Mouse (Mus musculus): Measurements from ENCODE around the gene Tph2. TPM values are rescaled to one million over a fixed set of nuclear protein-coding genes. Genes with fewer than 3 reads are reported as not detected.
"Not testable (repeated sequence)": the region's sequence is repeated elsewhere in the genome, so short reads cannot be mapped to it uniquely, and the experiment has no call there.

Tph2 gene
- 0.09 TPM in 1 of 2 replicates, not detected in the other for polyA plus RNA-seq (2016; fragmentation: Nextera tagmentation; extraction: Ambion mirVana)

GRCm38 (mm10) chr10:115184697-115185096 lies at the start of gene Tph2:
Gene Tph2, minus strand, starts transcription at chr10:115185022.
- no peak within 1 kb of the TSS for H3K9ac ChIP-seq
- no peaks in the 10 kb centered on the region for H3K9me3 ChIP-seq
- H3K36me3 ChIP-seq (replicated peaks): no peaks in the 10 kb centered on the region
- no peaks in the 10 kb centered on the region for H3K4me1 ChIP-seq
- no peak within 1 kb of the TSS for H3K4me2 ChIP-seq
- ATAC-seq (ENCODE audit: low FRiP score): peak; percentile 82
- H3K4me3 ChIP-seq (replicated peaks): no peak within 1 kb of the TSS
- 10% methylated on average over 9 of the region's 9 CpGs for WGBS
- no peaks in the 10 kb centered on the region for H3K27me3 ChIP-seq
- H3K27ac ChIP-seq: no peak within 1 kb of the TSS

DNA sequence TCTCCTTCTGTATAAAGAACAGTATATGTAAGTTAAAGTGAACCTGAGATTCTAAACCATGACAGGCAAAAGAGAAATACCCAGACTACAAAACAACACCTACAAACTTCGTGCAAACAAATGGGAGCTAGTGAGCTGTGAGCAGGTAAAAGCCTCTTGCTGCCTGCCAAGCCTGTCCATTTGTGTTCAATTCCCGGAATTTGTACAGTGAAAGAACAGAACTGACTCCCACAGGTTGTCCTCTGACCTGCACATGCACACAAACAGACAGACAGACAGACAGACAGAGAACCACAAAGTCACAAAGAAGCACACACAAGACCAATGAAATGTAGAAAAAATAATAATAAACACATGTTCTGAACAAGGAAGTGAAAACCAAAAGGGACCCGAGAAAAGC lies 49.0 kb upstream of the Tph2 start:
- no peak for ATAC-seq (ENCODE audit: low FRiP score)
- Histone ChIP-seq H3K9me3 (no peaks in the 10 kb centered on the region), H3K36me3 (replicated peaks) (peaks cover 35% of the 10 kb centered on the region), H3K27me3 (no peaks in the 10 kb centered on the region), H3K4me3 (replicated peaks) (no peak overlapping the region), H3K9ac (no peak overlapping the region), H3K4me1 (no peaks in the 10 kb centered on the region), H3K27ac (no peak overlapping the region), H3K4me2 (no peak overlapping the region)
- 86% methylated on average over 3 of the region's 3 CpGs for WGBS

DNA sequence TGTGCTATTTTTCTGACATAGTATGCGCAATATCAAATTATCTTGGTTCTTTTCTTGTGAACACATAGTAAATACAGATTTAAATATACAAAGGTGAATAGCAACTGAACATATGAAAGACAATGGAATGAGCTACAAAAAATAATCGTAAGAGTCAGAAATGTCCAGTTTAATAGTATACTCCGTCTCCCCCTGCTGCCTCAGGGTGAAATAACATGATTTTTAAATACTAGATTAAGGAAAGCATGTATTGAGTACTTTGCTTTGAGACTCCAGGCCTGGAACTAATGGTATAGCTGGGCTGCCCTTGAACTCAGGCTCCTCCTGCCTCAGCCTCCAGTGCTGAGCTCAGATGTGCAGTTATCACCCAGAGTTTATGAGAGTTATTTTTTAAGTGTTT lies 47.7 kb upstream of the Tph2 start:
- ATAC-seq (ENCODE audit: low FRiP score): no peak
- WGBS: 92% methylated on average over 3 of the region's 3 CpGs
- H3K9me3 ChIP-seq: no peaks in the 10 kb centered on the region

DNA sequence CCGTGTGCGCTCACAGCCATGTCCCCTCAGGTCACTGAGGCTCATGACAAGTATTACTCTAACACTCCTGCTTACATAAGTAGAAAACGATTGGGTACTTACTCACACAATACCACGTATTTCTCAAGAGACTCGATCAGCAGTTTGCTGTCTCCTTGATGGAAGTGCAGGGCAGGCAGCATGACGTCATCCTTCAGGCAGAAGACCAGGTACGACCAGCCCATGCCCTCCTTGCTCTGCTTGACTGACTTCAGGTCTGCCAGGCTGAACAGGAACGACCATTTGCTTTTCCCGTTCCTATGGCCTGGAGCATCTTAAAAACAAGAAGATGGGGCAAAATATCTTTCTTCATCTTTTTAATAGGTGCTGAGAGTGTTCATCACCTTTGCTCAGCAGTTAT lies 44.2 kb upstream of the Tph2 start:
- no peak for ATAC-seq (ENCODE audit: low FRiP score)
- H3K4me3 ChIP-seq (replicated peaks): no peak overlapping the region
- WGBS: 90% methylated on average over 9 of the region's 9 CpGs

More for the DNA sequence above, 47.7 kb upstream of the Tph2 start:
- Histone ChIP-seq H3K27ac (no peak overlapping the region), H3K27me3 (no peaks in the 10 kb centered on the region), H3K9ac (no peak overlapping the region), H3K4me1 (no peaks in the 10 kb centered on the region), H3K4me3 (replicated peaks) (no peak overlapping the region), H3K36me3 (replicated peaks) (peaks cover 28% of the 10 kb centered on the region), H3K4me2 (no peak overlapping the region)

GRCm38 (mm10) chr10:115226586-115226985 lies 41.8 kb upstream of the Tph2 start:
- Histone ChIP-seq H3K9ac (no peak overlapping the region), H3K9me3 (no peaks in the 10 kb centered on the region), H3K4me1 (no peaks in the 10 kb centered on the region), H3K27ac (no peak overlapping the region), H3K4me3 (replicated peaks) (no peak overlapping the region), H3K36me3 (replicated peaks) (peaks cover 13% of the 10 kb centered on the region), H3K27me3 (no peaks in the 10 kb centered on the region), H3K4me2 (no peak overlapping the region)
- no peak for ATAC-seq (ENCODE audit: low FRiP score)
- WGBS: 92% methylated on average over 7 of the region's 7 CpGs

More for the DNA sequence above, 44.2 kb upstream of the Tph2 start:
- H3K27me3 ChIP-seq: no peaks in the 10 kb centered on the region
- no peak overlapping the region for H3K9ac ChIP-seq
- peaks cover 19% of the 10 kb centered on the region for H3K36me3 ChIP-seq (replicated peaks)
- no peak overlapping the region for H3K4me2 ChIP-seq
- no peak overlapping the region for H3K27ac ChIP-seq
- no peaks in the 10 kb centered on the region for H3K9me3 ChIP-seq
- no peaks in the 10 kb centered on the region for H3K4me1 ChIP-seq

DNA sequence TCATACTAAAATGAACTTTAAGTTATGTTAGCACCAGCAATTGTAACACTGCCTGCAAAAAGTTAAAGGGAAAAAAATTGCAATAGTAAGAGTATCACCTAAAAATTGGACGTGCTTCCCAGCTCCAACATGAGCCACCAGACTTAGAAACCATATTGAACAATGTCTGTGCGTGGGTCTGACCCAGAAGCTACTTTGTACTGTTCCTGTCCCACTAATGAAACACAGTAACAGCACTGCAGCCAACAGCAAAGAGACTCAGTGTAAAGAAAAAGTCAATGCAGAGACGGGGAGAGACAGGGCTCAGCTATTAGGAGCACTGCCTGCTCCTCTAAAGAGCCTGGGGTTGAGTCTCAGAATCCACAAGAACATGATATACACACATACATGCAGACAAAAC lies 39.0 kb upstream of the Tph2 start:
- Histone ChIP-seq H3K27ac (no peak overlapping the region), H3K9me3 (no peaks in the 10 kb centered on the region), H3K4me2 (no peak overlapping the region), H3K4me3 (replicated peaks) (no peak overlapping the region), H3K9ac (no peak overlapping the region), H3K36me3 (replicated peaks) (peaks cover 16% of the 10 kb centered on the region), H3K4me1 (no peaks in the 10 kb centered on the region), H3K27me3 (no peaks in the 10 kb centered on the region)
- 88% methylated on average over 3 of the region's 3 CpGs for WGBS
- no peak for ATAC-seq (ENCODE audit: low FRiP score)

DNA sequence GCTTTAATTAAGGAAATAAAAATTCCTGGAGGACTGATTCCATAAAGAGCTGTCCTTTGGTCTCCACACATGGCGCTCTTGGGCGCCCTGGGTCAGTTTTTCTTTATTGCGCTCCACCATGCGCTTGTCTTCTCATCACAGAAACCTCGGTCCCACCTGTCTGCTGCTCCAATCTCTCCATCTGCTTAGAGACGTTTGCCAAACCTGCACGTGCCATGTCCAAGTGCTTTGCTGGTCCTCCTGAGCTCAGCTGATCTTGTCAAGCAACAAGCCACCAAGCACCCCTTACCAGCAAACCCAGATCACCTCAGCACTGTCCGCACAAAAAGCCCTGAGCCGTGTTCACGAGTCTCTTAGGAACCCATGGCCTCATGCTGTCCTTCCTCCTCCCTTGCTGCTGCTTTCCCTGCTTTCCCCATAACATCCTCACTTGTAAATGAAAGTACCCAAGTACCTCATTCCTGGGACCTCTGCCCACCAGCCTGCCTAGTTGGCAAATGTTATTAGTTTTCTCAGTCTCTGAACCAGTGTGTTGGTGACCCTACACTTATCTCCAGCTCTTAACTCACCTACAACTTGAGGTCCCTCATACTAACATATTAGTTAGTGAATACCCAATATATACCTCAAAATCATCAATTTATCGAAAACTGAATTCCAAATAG lies 28.2 kb upstream of the Tph2 start:
- Histone ChIP-seq H3K4me1 (no peaks in the 10 kb centered on the region), H3K27ac (no peak overlapping the region), H3K9me3 (no peaks in the 10 kb centered on the region), H3K9ac (no peak overlapping the region), H3K4me3 (replicated peaks) (no peak overlapping the region), H3K4me2 (no peak overlapping the region), H3K27me3 (no peaks in the 10 kb centered on the region), H3K36me3 (replicated peaks) (peaks cover 44% of the 10 kb centered on the region)
- no peak for ATAC-seq (ENCODE audit: low FRiP score)
- WGBS: 96% methylated on average over 11 of the region's 11 CpGs

DNA sequence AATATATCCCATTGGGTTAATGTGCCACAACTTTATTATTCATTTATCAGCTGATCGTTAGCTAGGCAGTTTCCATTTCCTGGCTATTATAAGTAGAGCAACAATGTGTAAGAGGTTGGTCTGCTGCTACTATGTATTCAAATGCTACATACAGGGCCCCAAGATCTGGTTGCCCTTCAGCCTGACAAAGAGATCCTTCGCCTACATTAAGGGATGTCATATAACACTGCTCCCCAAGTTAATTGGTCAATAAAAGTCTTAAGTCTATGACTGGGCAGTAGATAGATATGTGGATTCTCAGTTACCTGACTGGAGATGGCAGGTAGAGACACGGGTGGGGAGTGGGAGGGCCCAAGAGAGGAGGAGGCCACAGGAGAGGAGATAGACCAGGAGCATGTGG lies 21.0 kb upstream of the Tph2 start:
- peaks cover 43% of the 10 kb centered on the region for H3K36me3 ChIP-seq (replicated peaks)
- no peak overlapping the region for H3K4me3 ChIP-seq (replicated peaks)
- no peaks in the 10 kb centered on the region for H3K4me1 ChIP-seq
- no peak overlapping the region for H3K4me2 ChIP-seq
- ATAC-seq (ENCODE audit: low FRiP score): no peak
- no peaks in the 10 kb centered on the region for H3K9me3 ChIP-seq
- no peak overlapping the region for H3K27ac ChIP-seq
- no peaks in the 10 kb centered on the region for H3K27me3 ChIP-seq
- H3K9ac ChIP-seq: no peak overlapping the region
- WGBS: 93% methylated on average over 3 of the region's 3 CpGs

DNA sequence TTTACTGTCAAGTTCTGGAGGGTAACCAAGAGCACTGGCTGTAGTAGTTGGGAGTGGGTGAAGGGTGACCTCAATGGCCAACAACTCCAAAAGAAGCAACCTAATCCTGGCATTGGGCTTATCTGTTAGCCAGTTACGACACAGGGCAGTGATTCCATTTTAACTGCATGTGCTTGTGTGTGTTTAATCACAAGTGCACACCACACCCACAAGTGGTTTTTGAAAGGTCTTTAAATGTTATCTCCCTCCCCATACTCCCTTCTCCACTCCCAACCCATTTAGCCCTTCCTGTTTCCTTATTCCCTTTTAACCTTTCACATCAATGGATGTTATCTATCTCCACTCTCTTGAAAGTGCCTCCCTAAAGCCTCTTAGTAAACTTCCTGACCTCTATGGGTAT lies 20.5 kb upstream of the Tph2 start:
- Histone ChIP-seq H3K27ac (no peak overlapping the region), H3K9ac (no peak overlapping the region), H3K4me3 (replicated peaks) (no peak overlapping the region), H3K4me2 (no peak overlapping the region), H3K4me1 (no peaks in the 10 kb centered on the region), H3K27me3 (no peaks in the 10 kb centered on the region), H3K36me3 (replicated peaks) (peaks cover 45% of the 10 kb centered on the region), H3K9me3 (no peaks in the 10 kb centered on the region)
- 81% methylated on average over 1 of the region's 1 CpGs for WGBS
- no peak for ATAC-seq (ENCODE audit: low FRiP score)

- ATAC-seq (ENCODE audit: low FRiP score): no peak
- Histone ChIP-seq H3K36me3 (replicated peaks) (no peaks in the 10 kb centered on the region), H3K27me3 (no peaks in the 10 kb centered on the region), H3K4me3 (replicated peaks) (no peak overlapping the region), H3K4me2 (no peak overlapping the region), H3K9me3 (no peaks in the 10 kb centered on the region), H3K9ac (no peak overlapping the region), H3K4me1 (no peaks in the 10 kb centered on the region), H3K27ac (no peak overlapping the region)
- 76% methylated on average over 7 of the region's 7 CpGs for WGBS
Observed at GRCm38 (mm10) chr10:115191214-115191613, 6.4 kb upstream of the Tph2 start.

DNA sequence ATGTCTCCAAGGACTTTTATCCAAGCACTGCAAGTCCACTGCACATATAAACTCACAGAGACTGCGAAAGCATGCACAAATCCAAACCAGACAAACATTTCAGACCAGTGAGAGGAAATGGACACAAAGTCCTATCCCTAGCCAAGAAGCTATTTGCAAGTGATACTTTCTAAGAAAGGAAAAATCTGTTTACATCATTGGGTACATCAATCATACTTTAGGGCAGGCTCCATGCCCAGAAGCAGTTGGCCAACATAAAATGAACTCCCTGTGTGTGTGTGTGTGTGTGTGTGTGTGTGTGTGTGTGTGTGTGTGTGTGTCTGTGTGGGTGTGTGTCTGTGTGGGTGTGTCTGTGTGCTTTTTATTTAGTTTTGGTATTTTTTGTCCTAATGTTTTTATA lies 2.6 kb upstream of the Tph2 start:
- H3K4me3 ChIP-seq (replicated peaks): no peak overlapping the region
- no peak overlapping the region for H3K9ac ChIP-seq
- 89% methylated on average over 1 of the region's 1 CpGs for WGBS
- H3K4me2 ChIP-seq: no peak overlapping the region
- H3K4me1 ChIP-seq: no peaks in the 10 kb centered on the region
- H3K36me3 ChIP-seq (replicated peaks): no peaks in the 10 kb centered on the region
- ATAC-seq (ENCODE audit: low FRiP score): no peak
- H3K27me3 ChIP-seq: no peaks in the 10 kb centered on the region
- H3K9me3 ChIP-seq: no peaks in the 10 kb centered on the region
- no peak overlapping the region for H3K27ac ChIP-seq

- Histone ChIP-seq H3K27ac (no peak overlapping the region), H3K4me2 (no peak overlapping the region), H3K36me3 (replicated peaks) (no peaks in the 10 kb centered on the region), H3K9me3 (no peaks in the 10 kb centered on the region), H3K27me3 (no peaks in the 10 kb centered on the region), H3K4me3 (replicated peaks) (no peak overlapping the region), H3K9ac (no peak overlapping the region), H3K4me1 (no peaks in the 10 kb centered on the region)
- ATAC-seq (ENCODE audit: low FRiP score): peak; percentile 31; the same call in 1 of the 2 replicates
- 79% methylated on average over 3 of the region's 3 CpGs for WGBS
Observed at GRCm38 (mm10) chr10:115181034-115181433, 3.8 kb downstream of the Tph2 start.

DNA sequence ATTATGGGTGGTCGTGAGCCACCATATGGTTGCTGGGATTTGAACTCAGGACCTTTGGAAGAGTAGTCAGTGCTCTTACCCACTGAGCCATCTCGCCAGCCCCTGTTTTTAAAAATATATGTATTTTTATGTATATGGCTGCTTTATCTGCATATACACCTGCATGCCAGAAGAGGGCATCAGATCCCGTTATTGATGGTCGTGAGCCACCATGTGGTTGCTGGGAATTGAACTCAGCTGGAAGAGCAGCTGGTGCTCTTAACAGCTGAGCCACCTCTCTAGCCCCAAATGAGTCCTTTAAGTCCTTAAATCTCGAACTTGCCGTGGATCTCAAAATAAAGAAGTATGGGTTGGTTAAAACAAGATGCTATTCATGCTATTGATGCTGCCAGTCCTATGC lies 6.8 kb downstream of the Tph2 start:
- ATAC-seq (ENCODE audit: low FRiP score): not testable (repeated sequence)
- WGBS: 64% methylated on average over 6 of the region's 6 CpGs

More for the DNA sequence above, 6.8 kb downstream of the Tph2 start:
- H3K4me2 ChIP-seq; H3K4me1 ChIP-seq; H3K27ac ChIP-seq; H3K9me3 ChIP-seq; H3K4me3 ChIP-seq (replicated peaks); H3K27me3 ChIP-seq; H3K9ac ChIP-seq; H3K36me3 ChIP-seq (replicated peaks): not testable (repeated sequence)
